Mouse (Mus musculus): Measurements from ENCODE around the gene Sept9. TPM values are rescaled to one million over a fixed set of nuclear protein-coding genes. Genes with fewer than 3 reads are reported as not detected.

Gene Sept9
- polyA plus RNA-seq, 1 experiment from 2014 or later: 149 TPM

GRCm38 (mm10) chr11:117403781-117404180 lies 204.3 kb downstream of the Sept9 start:
- H3K36me3 ChIP-seq (ENCODE audit: insufficient read depth): no peaks in the 10 kb centered on the region
- WGBS: 43% methylated on average over 7 of the region's 7 CpGs
- no peak overlapping the region for H3K4me2 ChIP-seq
- no peak for TF ChIP-seq CTCF (IDR thresholded peaks at IDR 0.05; ENCODE audit: low read depth)
- peaks cover 4% of the 10 kb centered on the region; the same call in 1 of the 2 replicates for H3K4me1 ChIP-seq (ENCODE audit: insufficient read depth)
- H3K9ac ChIP-seq: no peak overlapping the region
- ATAC-seq (ENCODE audit: insufficient read depth) (no peak), DNase-seq (no peak)
- no peak overlapping the region for H3K4me3 ChIP-seq (ENCODE audit: low read depth, low read length)
- H3K27ac ChIP-seq (ENCODE audit: low read depth): no peak overlapping the region
- peaks cover 9% of the 10 kb centered on the region; the same call in 1 of the 2 replicates for H3K27me3 ChIP-seq (ENCODE audit: insufficient read depth, low read length)
- H3K9me3 ChIP-seq (ENCODE audit: low read depth, low read length): no peaks in the 10 kb centered on the region

- no peak overlapping the region for H3K4me2 ChIP-seq
- ATAC-seq (ENCODE audit: insufficient read depth): no peak
- 85% methylated on average over 1 of the region's 1 CpGs for WGBS
- no peaks in the 10 kb centered on the region for H3K9me3 ChIP-seq (ENCODE audit: low read depth, low read length)
- peaks cover 15% of the 10 kb centered on the region; the same call in 1 of the 2 replicates for H3K27me3 ChIP-seq (ENCODE audit: insufficient read depth, low read length)
- no peak for DNase-seq
- no peak overlapping the region for H3K9ac ChIP-seq
- no peak overlapping the region for H3K4me3 ChIP-seq (ENCODE audit: low read depth, low read length)
- no peaks in the 10 kb centered on the region for H3K36me3 ChIP-seq (ENCODE audit: insufficient read depth)
- TF ChIP-seq CTCF (IDR thresholded peaks at IDR 0.05; ENCODE audit: low read depth): no peak
- H3K27ac ChIP-seq (ENCODE audit: low read depth): no peak overlapping the region
- peaks cover 4% of the 10 kb centered on the region; the same call in 1 of the 2 replicates for H3K4me1 ChIP-seq (ENCODE audit: insufficient read depth)
Observed at GRCm38 (mm10) chr11:117406711-117407110, 207.2 kb downstream of the Sept9 start.

- WGBS: 17% methylated on average over 4 of the region's 4 CpGs
- 0 out of 2 replicates have a peak, but pooled peaks have one; percentile 6 for ATAC-seq (ENCODE audit: insufficient read depth)
- H3K4me2 ChIP-seq: peak overlapping the region; percentile 62
Observed at GRCm38 (mm10) chr11:117407196-117407595, 207.7 kb downstream of the Sept9 start.

GRCm38 (mm10) chr11:117407651-117408441 lies 208.4 kb downstream of the Sept9 start:
- Histone ChIP-seq H3K4me2 (peak overlapping the region; percentile 62), H3K27ac (ENCODE audit: low read depth) (peak overlapping the region; percentile 67), H3K36me3 (ENCODE audit: insufficient read depth) (no peaks in the 10 kb centered on the region), H3K27me3 (ENCODE audit: insufficient read depth, low read length) (peaks cover 23% of the 10 kb centered on the region; the same call in 1 of the 2 replicates), H3K4me1 (ENCODE audit: insufficient read depth) (peaks cover 4% of the 10 kb centered on the region; the same call in 1 of the 2 replicates), H3K9ac (peak overlapping the region; percentile 40; the same call in 1 of the 2 replicates), H3K9me3 (ENCODE audit: low read depth, low read length) (no peaks in the 10 kb centered on the region), H3K4me3 (ENCODE audit: low read depth, low read length) (peak overlapping the region; percentile 29)
- ATAC-seq (ENCODE audit: insufficient read depth) (peak; percentile 78), DNase-seq (peak; percentile 85)
- under 1% methylated on average over 28 of the region's 28 CpGs for WGBS
- TF ChIP-seq CTCF (IDR thresholded peaks at IDR 0.05; ENCODE audit: low read depth): no peak

More at GRCm38 (mm10) chr11:117407196-117407595, 207.7 kb downstream of the Sept9 start:
- Histone ChIP-seq H3K9me3 (ENCODE audit: low read depth, low read length) (no peaks in the 10 kb centered on the region), H3K36me3 (ENCODE audit: insufficient read depth) (no peaks in the 10 kb centered on the region), H3K9ac (no peak overlapping the region), H3K27ac (ENCODE audit: low read depth) (peak overlapping the region; percentile 67; the same call in 1 of the 2 replicates), H3K4me1 (ENCODE audit: insufficient read depth) (peaks cover 4% of the 10 kb centered on the region; the same call in 1 of the 2 replicates), H3K27me3 (ENCODE audit: insufficient read depth, low read length) (peaks cover 17% of the 10 kb centered on the region; the same call in 1 of the 2 replicates), H3K4me3 (ENCODE audit: low read depth, low read length) (peak overlapping the region; percentile 29; the same call in 1 of the 2 replicates)
- no peak for DNase-seq
- no peak for TF ChIP-seq CTCF (IDR thresholded peaks at IDR 0.05; ENCODE audit: low read depth)

- H3K9me3 ChIP-seq (ENCODE audit: low read depth, low read length): no peaks in the 10 kb centered on the region
- no peak overlapping the region for H3K27ac ChIP-seq (ENCODE audit: low read depth)
- DNase-seq (no peak), ATAC-seq (ENCODE audit: insufficient read depth) (no peak)
- H3K36me3 ChIP-seq (ENCODE audit: insufficient read depth): no peaks in the 10 kb centered on the region
- H3K27me3 ChIP-seq (ENCODE audit: insufficient read depth, low read length): peaks cover 29% of the 10 kb centered on the region
- no peak for TF ChIP-seq CTCF (IDR thresholded peaks at IDR 0.05; ENCODE audit: low read depth)
- H3K4me1 ChIP-seq (ENCODE audit: insufficient read depth): peaks cover 4% of the 10 kb centered on the region; the same call in 1 of the 2 replicates
- H3K4me3 ChIP-seq (ENCODE audit: low read depth, low read length): 0 out of 2 replicates have a peak overlapping the region, but pooled peaks have one; percentile 29
- 4% methylated on average over 16 of the region's 16 CpGs for WGBS
- H3K9ac ChIP-seq: no peak overlapping the region
- H3K4me2 ChIP-seq: peak overlapping the region; percentile 62
Observed at GRCm38 (mm10) chr11:117408442-117409031, 209.1 kb downstream of the Sept9 start.

- H3K27ac ChIP-seq (ENCODE audit: low read depth): no peak overlapping the region
- DNase-seq (no peak), ATAC-seq (ENCODE audit: insufficient read depth) (no peak)
- no peak overlapping the region for H3K4me3 ChIP-seq (ENCODE audit: low read depth, low read length)
- H3K9ac ChIP-seq: no peak overlapping the region
- peaks cover 37% of the 10 kb centered on the region for H3K27me3 ChIP-seq (ENCODE audit: insufficient read depth, low read length)
- no peak for TF ChIP-seq CTCF (IDR thresholded peaks at IDR 0.05; ENCODE audit: low read depth)
- no peaks in the 10 kb centered on the region for H3K36me3 ChIP-seq (ENCODE audit: insufficient read depth)
- H3K4me2 ChIP-seq: no peak overlapping the region
- no peaks in the 10 kb centered on the region for H3K9me3 ChIP-seq (ENCODE audit: low read depth, low read length)
- peaks cover 4% of the 10 kb centered on the region; the same call in 1 of the 2 replicates for H3K4me1 ChIP-seq (ENCODE audit: insufficient read depth)
- WGBS: 51% methylated on average over 11 of the region's 11 CpGs
Observed at GRCm38 (mm10) chr11:117409331-117409730, 209.9 kb downstream of the Sept9 start.

- peaks cover 8% of the 10 kb centered on the region for H3K4me1 ChIP-seq (ENCODE audit: insufficient read depth)
- H3K4me2 ChIP-seq: no peak overlapping the region
- H3K9ac ChIP-seq: no peak overlapping the region
- TF ChIP-seq CTCF (IDR thresholded peaks at IDR 0.05; ENCODE audit: low read depth): no peak
- H3K27me3 ChIP-seq (ENCODE audit: insufficient read depth, low read length): peaks cover 44% of the 10 kb centered on the region
- H3K36me3 ChIP-seq (ENCODE audit: insufficient read depth): no peaks in the 10 kb centered on the region
- DNase-seq (peak; percentile 33), ATAC-seq (ENCODE audit: insufficient read depth) (no peak)
- H3K27ac ChIP-seq (ENCODE audit: low read depth): no peak overlapping the region
- WGBS: 15% methylated on average over 6 of the region's 6 CpGs
- H3K4me3 ChIP-seq (ENCODE audit: low read depth, low read length): no peak overlapping the region
- H3K9me3 ChIP-seq (ENCODE audit: low read depth, low read length): no peaks in the 10 kb centered on the region
Observed at GRCm38 (mm10) chr11:117410059-117410458, 210.6 kb downstream of the Sept9 start.
